Comparison of ENCODE assay signal across 9 mouse cellular contexts in the genomic region with DNA sequence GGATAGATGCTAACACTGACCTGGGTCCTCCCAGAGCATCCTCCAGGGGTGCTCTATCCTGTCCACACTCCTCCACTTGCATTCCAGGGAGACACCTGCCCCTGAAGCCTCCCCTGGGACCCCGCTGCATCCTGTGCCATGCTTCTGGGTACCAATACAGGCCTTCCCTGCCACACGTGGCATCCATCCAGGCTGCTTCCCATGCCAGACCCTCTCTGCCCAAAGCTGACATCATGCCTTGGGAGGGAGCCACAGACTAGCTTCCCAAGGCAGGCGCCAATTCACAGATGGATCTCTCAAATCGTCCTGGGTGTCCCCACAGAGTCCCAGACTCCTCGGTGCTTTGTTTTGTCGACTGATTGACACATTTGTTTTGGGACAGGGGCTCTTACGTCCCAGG. TPM values are rescaled to one million over a fixed set of nuclear protein-coding genes. Genes with fewer than 3 reads are reported as not detected.
A peak's percentile ranks its signal among the peaks of the same experiment; 100 is the strongest.
DNase-seq lines count a peak whose midpoint lies in the region; ATAC-seq lines count a peak whose summit lies in the region.
"Had no signal": no experiment of that assay in that cellular context is flagged by ENCODE, and none has a peak within 500 bp of the region (broad histone marks: within the 10 kb centered on the region; RNA-seq: fewer than 3 reads in every experiment).

No protein-coding gene starts in this region.

- H3K4me2 ChIP-seq in hindbrain, embryonic 13.5 days: no peak overlapping the region
- no peak overlapping the region for H3K4me2 ChIP-seq in hindbrain, embryonic 12.5 days (replicated peaks)
- no peak overlapping the region for H3K4me2 ChIP-seq in liver, embryonic 11.5 days
- H3K4me2 ChIP-seq: embryonic facial prominence, embryonic 12.5 days had no signal

- H3K4me1 ChIP-seq in hindbrain, embryonic 13.5 days (replicated peaks): peaks cover 28% of the 10 kb centered on the region
- peaks cover 14% of the 10 kb centered on the region for H3K4me1 ChIP-seq in hindbrain, embryonic 12.5 days
- peaks cover 7% of the 10 kb centered on the region; the same call in 1 of the 2 replicates for H3K4me1 ChIP-seq in liver, embryonic 11.5 days (replicated peaks; ENCODE audit: control insufficient read depth, insufficient read depth, low read length)

- H3K4me3 ChIP-seq in hindbrain, embryonic 13.5 days: no peak overlapping the region
- H3K4me3 ChIP-seq in hindbrain, embryonic 12.5 days: no peak overlapping the region
- H3K4me3 ChIP-seq in liver, embryonic 11.5 days (ENCODE audit: low read depth, low read length): no peak overlapping the region
- H3K4me3 ChIP-seq: embryonic facial prominence, embryonic 12.5 days had no signal

- no peaks in the 10 kb centered on the region for H3K9me3 ChIP-seq in hindbrain, embryonic 13.5 days
- no peaks in the 10 kb centered on the region for H3K9me3 ChIP-seq in hindbrain, embryonic 12.5 days (replicated peaks)
- no peaks in the 10 kb centered on the region for H3K9me3 ChIP-seq in liver, embryonic 11.5 days (ENCODE audit: control insufficient read depth, low read length)
- H3K9me3 ChIP-seq: embryonic facial prominence, embryonic 12.5 days had no signal

- peak; percentile 50 for ATAC-seq in hindbrain, embryonic 13.5 days (ENCODE audit: low FRiP score)
- no peak for ATAC-seq in hindbrain, embryonic 12.5 days (ENCODE audit: low FRiP score)
- no peak for ATAC-seq in liver, embryonic 11.5 days (replicated peaks; ENCODE audit: low FRiP score)

- H3K36me3 ChIP-seq in hindbrain, embryonic 13.5 days: peaks cover 70% of the 10 kb centered on the region
- peaks cover 69% of the 10 kb centered on the region for H3K36me3 ChIP-seq in hindbrain, embryonic 12.5 days
- no peaks in the 10 kb centered on the region; the same call in 1 of the 2 replicates for H3K36me3 ChIP-seq in liver, embryonic 11.5 days (ENCODE audit: control insufficient read depth, insufficient read depth, low read length)

- no peaks in the 10 kb centered on the region for H3K27me3 ChIP-seq in hindbrain, embryonic 13.5 days
- H3K27me3 ChIP-seq in hindbrain, embryonic 12.5 days: no peaks in the 10 kb centered on the region
- H3K27me3 ChIP-seq in liver, embryonic 11.5 days (replicated peaks; ENCODE audit: control insufficient read depth, insufficient read depth, low read length): no peaks in the 10 kb centered on the region
- H3K27me3 ChIP-seq: embryonic facial prominence, embryonic 12.5 days had no signal

- peak overlapping the region; percentile 64; the same call in 1 of the 2 replicates for H3K27ac ChIP-seq in hindbrain, embryonic 13.5 days
- no peak overlapping the region for H3K27ac ChIP-seq in hindbrain, embryonic 12.5 days
- no peak overlapping the region for H3K27ac ChIP-seq in liver, embryonic 11.5 days (ENCODE audit: low read depth, low read length)
- H3K27ac ChIP-seq: embryonic facial prominence, embryonic 12.5 days had no signal

- 61% methylated on average over 7 of the region's 7 CpGs for WGBS in hindbrain, embryonic 13.5 days
- 57% methylated on average over 7 of the region's 7 CpGs for WGBS in hindbrain, embryonic 12.5 days
- WGBS in liver, embryonic 11.5 days: 78% methylated on average over 7 of the region's 7 CpGs

- no peak overlapping the region for H3K9ac ChIP-seq in hindbrain, embryonic 13.5 days
- no peak overlapping the region for H3K9ac ChIP-seq in hindbrain, embryonic 12.5 days
- no peak overlapping the region for H3K9ac ChIP-seq in liver, embryonic 11.5 days (ENCODE audit: low read depth, low read length)
- H3K9ac ChIP-seq: embryonic facial prominence, embryonic 12.5 days had no signal

- peak; percentile 72 for DNase-seq in brain, embryonic 18.5 days (ENCODE audit: low read depth, low spot score)
- peak; percentile 79 for DNase-seq in gastrocnemius, postnatal 10 days
- peak; percentile 55 to 70 for DNase-seq in left cerebral cortex, postnatal 25 days (ENCODE audit: low spot score in 2 of 2)
- DNase-seq in natural killer cell, adult 2 months (ENCODE audit: low spot score in 2 of 2): no peak
- no peak for DNase-seq in liver, embryonic 11.5 days (ENCODE audit: low spot score)
- DNase-seq in thymus, postnatal 4 days: no peak

- intact Hi-C loops in left cerebral cortex, postnatal 25 days (cut with DNase I): no loop called here

RNA-seq across cellular contexts. Expression of gene Clip2, which starts 21.4 kb away (rescaled TPM):
- 14.4 and 15.1 TPM in 2 replicates for polyA plus RNA-seq in hindbrain, embryonic 13.5 days (2015; fragmentation: Nextera tagmentation; extraction: Ambion mirVana)
- 12.6 and 13.0 TPM in 2 replicates for polyA plus RNA-seq in hindbrain, embryonic 12.5 days (2016; fragmentation: Nextera tagmentation; extraction: Ambion mirVana)
- 10 to 100 TPM; 10.1 to 12.8 TPM for total RNA-seq in gastrocnemius, postnatal 10 days (2021)
- 100 to 1,000 TPM; 106 to 120 TPM for total RNA-seq in left cerebral cortex, postnatal 25 days (2021)
- 1.4 and 1.7 TPM in 2 replicates for polyA plus RNA-seq in liver, embryonic 11.5 days (2014; fragmentation: Nextera tagmentation; extraction: Ambion mirVana)

RNA-seq across cellular contexts. Expression of gene Syna, which starts 29.1 kb away (rescaled TPM):
- 0.42 and 0.43 TPM in 2 replicates for polyA plus RNA-seq in hindbrain, embryonic 13.5 days (2015; fragmentation: Nextera tagmentation; extraction: Ambion mirVana)
- 0.18 and 0.23 TPM in 2 replicates for polyA plus RNA-seq in hindbrain, embryonic 12.5 days (2016; fragmentation: Nextera tagmentation; extraction: Ambion mirVana)
- under 1 TPM; 0.14 to 0.16 TPM for total RNA-seq in gastrocnemius, postnatal 10 days (2021)
- total RNA-seq in left cerebral cortex, postnatal 25 days (2021): under 1 TPM; 0.16 to 0.23 TPM
- polyA plus RNA-seq in liver, embryonic 11.5 days (2014; fragmentation: Nextera tagmentation; extraction: Ambion mirVana): not detected in 2 replicates

RNA-seq across cellular contexts. Expression of gene Rfc2, which starts 50.3 kb away (rescaled TPM):
- 192 and 194 TPM in 2 replicates for polyA plus RNA-seq in hindbrain, embryonic 13.5 days (2015; fragmentation: Nextera tagmentation; extraction: Ambion mirVana)
- polyA plus RNA-seq in hindbrain, embryonic 12.5 days (2016; fragmentation: Nextera tagmentation; extraction: Ambion mirVana): 226 and 228 TPM in 2 replicates
- total RNA-seq in gastrocnemius, postnatal 10 days (2021): 10 to 100 TPM; 18.8 to 25.7 TPM
- total RNA-seq in left cerebral cortex, postnatal 25 days (2021): 10 to 100 TPM; 56.1 to 61.2 TPM
- 363 and 374 TPM in 2 replicates for polyA plus RNA-seq in liver, embryonic 11.5 days (2014; fragmentation: Nextera tagmentation; extraction: Ambion mirVana)

Comparison
In these comparisons a context has a peak if more than half of its experiments do, and no peak if none do; other contexts are left out.
1. DNase-seq: peak in brain, embryonic 18.5 days (single experiment), gastrocnemius, postnatal 10 days (single experiment) and left cerebral cortex, postnatal 25 days (2 of 2); none in natural killer cell, adult 2 months (0 of 2), liver, embryonic 11.5 days (single experiment) and thymus, postnatal 4 days (single experiment).